Mouse (Mus musculus): Measurements from ENCODE around the gene Fras1. TPM values are rescaled to one million over a fixed set of nuclear protein-coding genes. Genes with fewer than 3 reads are reported as not detected.

The Fras1 gene
- polyA plus RNA-seq, 1 experiment from 2014 or later, result 7.4 TPM

GRCm38 (mm10) chr5:96375391-96375831, 1.7 kb downstream of the Fras1 start:
- WGBS, result 0% methylated on average over 11 of the region's 17 CpGs
- Histone ChIP-seq H3K27ac (no peak overlapping the region), H3K9ac (peak overlapping the region; percentile 76), H3K4me3 (peak overlapping the region; percentile 63), H3K4me1 (peaks cover 25% of the 10 kb centered on the region), H3K27me3 (no peaks in the 10 kb centered on the region), H3K9me3 (replicated peaks) (no peaks in the 10 kb centered on the region), H3K4me2 (peak overlapping the region; percentile 83), H3K36me3 (ENCODE audit: poor library complexity, severe bottlenecking) (no peaks in the 10 kb centered on the region)
- no peak for ATAC-seq

- Histone ChIP-seq H3K36me3 (ENCODE audit: poor library complexity, severe bottlenecking) (no peaks in the 10 kb centered on the region), H3K9me3 (replicated peaks) (no peaks in the 10 kb centered on the region), H3K27me3 (no peaks in the 10 kb centered on the region), H3K9ac (no peak overlapping the region), H3K4me1 (peaks cover 25% of the 10 kb centered on the region), H3K4me3 (peak overlapping the region; percentile 63; the same call in 1 of the 2 replicates), H3K27ac (no peak overlapping the region), H3K4me2 (peak overlapping the region; percentile 83)
- no peak for ATAC-seq
- 46% methylated on average over 4 of the region's 4 CpGs for WGBS
Measured at GRCm38 (mm10) chr5:96376216-96376615, 2.5 kb downstream of the Fras1 start.

- Histone ChIP-seq H3K4me1 (peaks cover 12% of the 10 kb centered on the region), H3K27me3 (no peaks in the 10 kb centered on the region), H3K9me3 (replicated peaks) (no peaks in the 10 kb centered on the region), H3K9ac (no peak overlapping the region), H3K27ac (no peak overlapping the region), H3K4me2 (no peak overlapping the region), H3K4me3 (no peak overlapping the region), H3K36me3 (ENCODE audit: poor library complexity, severe bottlenecking) (peaks cover 6% of the 10 kb centered on the region; the same call in 1 of the 2 replicates)
- ATAC-seq, result peak; percentile 59
- WGBS, result 34% methylated on average over 15 of the region's 15 CpGs
Measured at GRCm38 (mm10) chr5:96386138-96386933, 12.6 kb downstream of the Fras1 start.

GRCm38 (mm10) chr5:96388306-96388705, 14.6 kb downstream of the Fras1 start:
- H3K4me1 ChIP-seq, result peaks cover 12% of the 10 kb centered on the region
- H3K27ac ChIP-seq, result no peak overlapping the region
- H3K9me3 ChIP-seq (replicated peaks), result no peaks in the 10 kb centered on the region
- H3K27me3 ChIP-seq, result no peaks in the 10 kb centered on the region
- no peak overlapping the region for H3K4me3 ChIP-seq
- H3K36me3 ChIP-seq (ENCODE audit: poor library complexity, severe bottlenecking), result peaks cover 6% of the 10 kb centered on the region; the same call in 1 of the 2 replicates
- H3K9ac ChIP-seq, result no peak overlapping the region
- 88% methylated on average over 8 of the region's 8 CpGs for WGBS
- no peak for ATAC-seq
- H3K4me2 ChIP-seq, result no peak overlapping the region

DNA sequence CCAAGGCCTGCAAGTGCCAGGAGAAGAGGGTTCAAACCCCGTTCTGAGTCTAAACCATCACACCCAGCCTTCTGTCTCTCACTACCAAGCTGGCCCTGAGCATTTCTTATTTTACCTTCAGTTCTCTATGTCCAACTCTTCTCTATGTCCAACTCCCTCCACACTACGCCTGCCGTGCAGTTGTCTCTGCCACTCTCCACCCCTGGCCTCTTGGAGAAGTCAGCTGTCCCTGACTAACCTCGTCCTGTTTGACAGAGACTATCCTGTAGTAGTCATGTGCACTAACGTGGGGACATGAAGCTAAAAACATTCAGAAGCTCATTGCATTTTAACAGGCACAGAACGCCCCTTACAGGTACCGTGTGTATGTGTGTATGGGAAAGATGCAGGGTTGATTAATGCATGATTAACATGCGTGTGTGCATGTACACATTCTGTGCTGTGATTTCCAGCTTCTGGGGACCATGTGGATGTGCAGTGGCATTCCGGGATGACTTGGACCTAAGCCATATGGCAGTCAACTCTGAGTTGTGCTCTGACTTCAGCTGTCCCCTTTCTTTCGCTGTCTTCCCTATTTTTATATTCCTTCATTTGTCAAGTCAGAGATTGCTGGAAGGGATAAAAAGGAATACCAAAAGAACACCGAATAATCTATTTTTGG, 16.3 kb downstream of the Fras1 start:
- H3K27me3 ChIP-seq, result no peaks in the 10 kb centered on the region
- H3K4me2 ChIP-seq, result no peak overlapping the region
- H3K9ac ChIP-seq, result no peak overlapping the region
- H3K9me3 ChIP-seq (replicated peaks), result no peaks in the 10 kb centered on the region
- peak; percentile 57; the same call in 1 of the 2 replicates for ATAC-seq
- peaks cover 12% of the 10 kb centered on the region for H3K4me1 ChIP-seq
- H3K27ac ChIP-seq, result no peak overlapping the region
- H3K4me3 ChIP-seq, result no peak overlapping the region
- H3K36me3 ChIP-seq (ENCODE audit: poor library complexity, severe bottlenecking), result peaks cover 6% of the 10 kb centered on the region; the same call in 1 of the 2 replicates
- WGBS, result 90% methylated on average over 11 of the region's 11 CpGs

GRCm38 (mm10) chr5:96391086-96391485, 17.3 kb downstream of the Fras1 start:
- Histone ChIP-seq H3K9ac (no peak overlapping the region), H3K9me3 (replicated peaks) (no peaks in the 10 kb centered on the region), H3K36me3 (ENCODE audit: poor library complexity, severe bottlenecking) (peaks cover 6% of the 10 kb centered on the region; the same call in 1 of the 2 replicates), H3K4me3 (no peak overlapping the region), H3K4me2 (no peak overlapping the region), H3K27ac (no peak overlapping the region), H3K27me3 (no peaks in the 10 kb centered on the region), H3K4me1 (peaks cover 9% of the 10 kb centered on the region)
- WGBS, result 91% methylated on average over 4 of the region's 4 CpGs
- no peak for ATAC-seq

GRCm38 (mm10) chr5:96394947-96395346, 21.2 kb downstream of the Fras1 start:
- Histone ChIP-seq H3K27me3 (no peaks in the 10 kb centered on the region), H3K27ac (no peak overlapping the region), H3K4me1 (0 out of 2 replicates have a peak, but pooled peaks cover 3% of the 10 kb centered on the region), H3K36me3 (ENCODE audit: poor library complexity, severe bottlenecking) (no peaks in the 10 kb centered on the region; the same call in 1 of the 2 replicates), H3K9ac (no peak overlapping the region), H3K9me3 (replicated peaks) (no peaks in the 10 kb centered on the region), H3K4me2 (no peak overlapping the region), H3K4me3 (no peak overlapping the region)
- ATAC-seq, result no peak
- WGBS, result 90% methylated on average over 4 of the region's 4 CpGs

DNA sequence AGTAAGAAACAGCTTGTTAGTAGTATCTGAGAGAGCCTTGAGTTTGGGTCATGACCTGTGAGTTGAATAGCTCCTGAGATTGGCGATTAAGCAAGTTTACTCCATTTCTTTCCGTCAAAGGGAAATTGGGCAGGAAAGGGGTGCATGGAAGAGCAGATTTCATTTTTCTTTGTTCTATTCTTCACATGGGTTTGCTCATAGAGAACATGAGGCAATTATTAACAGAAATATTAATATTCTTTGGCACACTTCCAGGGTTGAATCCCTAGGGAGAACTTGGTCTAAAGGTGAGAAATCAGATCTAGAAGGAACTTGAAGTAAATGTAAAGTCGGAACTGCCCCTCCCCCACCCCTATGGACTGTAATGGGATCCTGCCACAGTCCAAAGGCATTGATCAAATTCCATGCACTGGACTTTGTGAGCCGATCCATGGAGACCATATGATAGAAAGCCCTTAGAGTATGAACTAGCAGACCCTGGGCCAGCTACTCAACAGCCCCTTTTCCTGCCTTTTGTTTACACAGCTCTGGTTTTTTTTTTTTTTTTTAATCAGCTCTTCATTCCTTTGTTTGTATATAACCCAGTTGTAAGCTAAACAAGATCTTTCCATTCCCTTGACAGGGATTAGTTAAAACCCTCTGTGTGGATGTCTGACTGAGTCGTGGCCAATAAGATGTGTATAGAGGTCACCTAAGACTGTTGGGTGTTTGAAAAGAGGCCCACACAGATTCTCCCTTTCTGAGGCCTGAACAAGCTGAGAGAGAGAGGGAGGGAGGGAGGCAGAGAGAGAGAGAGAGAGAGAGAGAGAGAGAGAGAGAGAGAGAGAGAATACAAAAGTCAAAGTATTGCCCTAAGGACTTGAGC, 22.3 kb downstream of the Fras1 start:
- no peak overlapping the region for H3K9ac ChIP-seq
- H3K27ac ChIP-seq, result no peak overlapping the region
- ATAC-seq, result no peak
- no peak overlapping the region for H3K4me3 ChIP-seq
- no peaks in the 10 kb centered on the region for H3K27me3 ChIP-seq
- H3K4me1 ChIP-seq, result 0 out of 2 replicates have a peak, but pooled peaks cover 3% of the 10 kb centered on the region
- WGBS, result 28% methylated on average over 5 of the region's 5 CpGs
- H3K9me3 ChIP-seq (replicated peaks), result no peaks in the 10 kb centered on the region
- H3K4me2 ChIP-seq, result no peak overlapping the region
- no peaks in the 10 kb centered on the region for H3K36me3 ChIP-seq (ENCODE audit: poor library complexity, severe bottlenecking)

DNA sequence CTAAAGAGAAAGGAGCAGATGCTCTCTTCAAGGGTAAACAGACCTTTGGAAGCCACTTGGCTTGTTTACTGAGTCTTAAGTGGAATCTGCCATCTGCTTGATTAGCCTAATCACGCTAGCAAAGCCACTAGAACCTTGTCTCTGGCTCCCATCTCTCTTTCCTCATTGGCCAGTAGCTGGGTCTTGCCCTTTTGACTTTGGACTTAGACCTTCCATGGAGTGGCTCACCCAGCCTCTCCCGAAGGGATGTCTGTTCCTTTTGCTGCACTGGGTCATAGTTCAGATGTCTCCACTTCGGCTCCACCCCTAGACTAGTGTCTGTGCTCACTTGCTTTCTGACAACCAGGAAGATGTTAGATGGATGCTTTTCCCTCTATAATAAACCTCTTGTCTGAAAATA, 28.8 kb downstream of the Fras1 start:
- Histone ChIP-seq H3K36me3 (ENCODE audit: poor library complexity, severe bottlenecking) (no peaks in the 10 kb centered on the region), H3K27ac (no peak overlapping the region), H3K9ac (no peak overlapping the region), H3K4me1 (peaks cover 16% of the 10 kb centered on the region), H3K4me2 (no peak overlapping the region), H3K9me3 (replicated peaks) (no peaks in the 10 kb centered on the region), H3K27me3 (no peaks in the 10 kb centered on the region), H3K4me3 (no peak overlapping the region)
- ATAC-seq, result no peak
- WGBS, result 90% methylated on average over 3 of the region's 3 CpGs

GRCm38 (mm10) chr5:96405139-96405842, 31.5 kb downstream of the Fras1 start:
- no peak overlapping the region for H3K4me2 ChIP-seq
- no peaks in the 10 kb centered on the region for H3K9me3 ChIP-seq (replicated peaks)
- no peaks in the 10 kb centered on the region for H3K36me3 ChIP-seq (ENCODE audit: poor library complexity, severe bottlenecking)
- ATAC-seq, result peak; percentile 71; the same call in 1 of the 2 replicates
- WGBS, result 51% methylated on average over 8 of the region's 8 CpGs
- H3K9ac ChIP-seq, result no peak overlapping the region
- H3K27me3 ChIP-seq, result no peaks in the 10 kb centered on the region
- H3K4me3 ChIP-seq, result no peak overlapping the region
- H3K4me1 ChIP-seq, result peaks cover 16% of the 10 kb centered on the region
- peak overlapping the region; percentile 17; the same call in 1 of the 2 replicates for H3K27ac ChIP-seq

- H3K4me3 ChIP-seq, result no peak overlapping the region
- no peak overlapping the region for H3K27ac ChIP-seq
- no peaks in the 10 kb centered on the region for H3K9me3 ChIP-seq (replicated peaks)
- H3K4me2 ChIP-seq, result no peak overlapping the region
- ATAC-seq, result no peak
- no peaks in the 10 kb centered on the region for H3K36me3 ChIP-seq (ENCODE audit: poor library complexity, severe bottlenecking)
- no peaks in the 10 kb centered on the region for H3K27me3 ChIP-seq
- 71% methylated on average over 2 of the region's 2 CpGs for WGBS
- no peak overlapping the region for H3K9ac ChIP-seq
- H3K4me1 ChIP-seq, result peaks cover 16% of the 10 kb centered on the region
Measured at GRCm38 (mm10) chr5:96408291-96408690, 34.5 kb downstream of the Fras1 start.

All from forebrain, embryonic 13.5 days (tissue).